Mouse (Mus musculus) CD4-positive helper T cell, adult 2 months (primary cell): Measurements from ENCODE around the gene Tst.
A peak's percentile ranks its signal among the peaks of the same experiment; 100 is the strongest.

Experiments
- DNase-seq: peaks from one replicate; pipeline ENCODE4 v3.0.0-alpha.2; 2012; ENCODE audit warnings: low read depth, missing footprints, low spot score

The Tst gene

GRCm38 (mm10) chr15:78385564-78385963, 20.1 kb downstream of the Tst start:
- no peak for DNase-seq

GRCm38 (mm10) chr15:78384220-78385116, 21.2 kb downstream of the Tst start:
- DNase-seq: no peak

- no peak for DNase-seq
Observed at GRCm38 (mm10) chr15:78383450-78384219, 22.1 kb downstream of the Tst start.

- DNase-seq: no peak
Observed at GRCm38 (mm10) chr15:78382115-78382514, 23.6 kb downstream of the Tst start.

- DNase-seq: no peak
Observed at GRCm38 (mm10) chr15:78380741-78381140, 25.0 kb downstream of the Tst start.

DNA sequence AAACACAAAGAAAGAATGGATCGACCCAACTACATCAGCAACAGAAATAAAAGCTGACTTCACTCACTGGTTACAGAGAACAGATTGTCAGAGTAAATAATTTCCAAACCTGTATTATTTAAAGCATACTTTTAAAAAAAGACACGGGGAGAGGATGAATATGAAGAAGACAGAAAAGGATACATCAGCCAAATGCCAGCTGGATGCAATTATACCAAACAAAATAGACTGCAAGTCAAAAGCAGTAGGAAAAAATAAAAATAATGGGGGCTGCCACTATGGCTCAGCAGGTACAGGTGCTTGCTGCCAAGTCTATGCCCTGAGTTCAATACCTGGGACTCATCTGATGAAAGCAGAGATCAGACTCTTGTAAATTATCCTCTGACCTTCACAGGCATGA, 25.5 kb downstream of the Tst start:
- no peak for DNase-seq

DNA sequence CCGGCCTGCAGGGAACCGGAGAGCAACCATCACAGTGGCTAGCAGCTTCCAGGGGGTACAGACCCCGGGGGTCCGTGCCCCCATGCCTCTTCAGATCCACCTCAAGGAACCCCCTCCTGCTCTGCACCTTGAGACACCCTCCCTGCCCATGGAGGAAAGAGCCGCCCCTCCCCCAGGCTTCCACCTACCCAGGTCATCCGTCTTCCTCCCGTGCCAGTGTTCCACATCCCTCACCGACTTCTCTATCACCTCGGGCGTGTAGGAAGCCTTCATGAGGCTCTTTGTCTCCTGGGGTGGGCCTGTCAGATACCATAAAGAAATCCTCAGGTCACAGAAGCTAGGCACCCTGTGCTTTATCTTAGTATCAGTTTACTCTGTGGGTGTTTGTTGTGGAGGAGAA, 27.2 kb downstream of the Tst start:
- DNase-seq: no peak

- no peak for DNase-seq
Observed at GRCm38 (mm10) chr15:78377859-78378258, 27.8 kb downstream of the Tst start.

DNA sequence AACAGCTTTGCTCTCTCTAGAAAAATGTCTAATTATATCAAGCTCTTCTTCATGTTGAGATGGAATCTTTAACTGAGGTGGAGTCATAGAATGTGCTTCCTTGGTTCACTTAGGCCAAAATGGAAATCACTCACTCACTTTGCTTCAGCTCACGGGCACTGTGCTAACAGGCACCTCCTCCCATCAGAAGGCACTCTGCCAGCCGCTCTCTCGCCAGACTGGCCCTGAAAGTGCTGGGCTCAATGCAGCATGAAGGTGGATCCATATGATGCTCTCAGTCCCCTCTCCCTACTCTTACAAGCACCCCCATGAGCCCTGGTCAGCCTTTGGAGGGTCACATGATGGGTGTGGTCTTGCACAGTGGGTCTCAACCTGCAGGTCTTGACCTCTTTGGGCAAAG, 31.5 kb downstream of the Tst start:
- DNase-seq: no peak

GRCm38 (mm10) chr15:78372796-78373195, 32.9 kb downstream of the Tst start:
- no peak for DNase-seq

GRCm38 (mm10) chr15:78369641-78370040, 36.1 kb downstream of the Tst start:
- DNase-seq: no peak

- DNase-seq: peak; percentile 44
Observed at GRCm38 (mm10) chr15:78368926-78369346, 36.8 kb downstream of the Tst start.

GRCm38 (mm10) chr15:78367811-78368210, 37.9 kb downstream of the Tst start:
- no peak for DNase-seq

- DNase-seq: no peak
Observed at GRCm38 (mm10) chr15:78366875-78367274, 38.8 kb downstream of the Tst start.

DNA sequence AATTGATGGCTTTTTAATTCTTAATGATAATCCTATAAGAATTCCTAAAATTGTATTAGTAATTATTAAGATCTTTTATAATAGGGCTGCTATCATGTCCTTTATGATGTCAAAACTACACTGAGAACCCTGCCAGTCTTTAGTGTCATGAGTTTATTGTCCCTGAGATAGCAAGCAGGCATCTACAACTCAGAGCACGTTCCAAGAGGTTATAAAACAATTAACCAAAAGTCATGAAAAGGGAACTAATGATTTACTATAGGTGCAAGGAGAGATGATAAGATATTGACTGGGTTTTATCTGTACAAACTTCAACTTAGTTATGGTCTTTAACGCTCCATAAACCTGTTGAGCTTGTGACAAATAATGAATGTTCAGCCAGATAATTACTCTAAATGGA, 39.8 kb downstream of the Tst start:
- DNase-seq: no peak

DNA sequence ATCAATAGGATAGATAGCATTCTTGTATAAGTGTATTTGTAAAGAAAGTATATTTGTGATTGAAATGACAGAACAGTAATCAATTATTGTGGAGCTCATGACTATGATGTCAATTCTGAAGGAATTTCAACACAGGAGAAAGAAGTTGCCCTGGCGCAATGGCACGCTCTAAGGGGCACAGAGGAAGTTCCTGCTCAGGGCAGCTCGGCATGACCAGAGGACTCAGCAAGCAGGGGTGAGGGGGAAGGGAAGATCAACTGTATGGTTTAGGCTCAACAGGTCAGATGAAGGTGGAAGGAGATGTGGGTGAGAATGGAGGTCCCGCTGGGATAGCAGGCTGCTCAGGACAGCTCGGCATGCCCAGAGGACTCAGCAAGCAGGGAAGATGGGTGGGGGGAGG, 50.2 kb downstream of the Tst start:
- no peak for DNase-seq

DNA sequence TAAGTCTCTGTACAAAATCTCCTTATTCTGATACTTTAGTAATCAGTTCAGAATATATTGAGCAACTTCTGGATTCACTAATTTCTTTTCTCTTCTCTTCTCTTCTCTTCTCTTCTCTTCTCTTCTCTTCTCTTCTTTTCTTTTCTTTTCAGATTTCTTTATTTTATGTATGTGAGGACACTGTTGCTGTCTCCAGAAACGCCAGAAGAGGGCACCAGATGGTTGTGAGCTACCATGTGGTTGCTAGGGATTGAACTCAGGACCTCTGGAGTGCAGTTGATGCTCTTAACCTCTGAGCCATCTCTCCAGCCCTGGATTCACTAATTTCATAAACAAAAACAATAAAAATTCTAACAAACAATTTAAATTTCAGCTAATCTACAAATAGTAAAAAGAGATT, 50.7 kb downstream of the Tst start:
- peak; percentile 31 for DNase-seq

GRCm38 (mm10) chr15:78351586-78352165, 54.0 kb downstream of the Tst start:
- no peak for DNase-seq
